Mouse (Mus musculus) Muller cell, postnatal 12 days (primary cell): ENCODE results near the gene Fndc10.
"Not testable (repeated sequence)": the region's sequence is repeated elsewhere in the genome, so short reads cannot be mapped to it uniquely, and the experiment has no call there.

ENCODE experiments used
- DNase-seq: peaks from one replicate; pipeline ENCODE4 v3.0.0-alpha.2; 2015; ENCODE audit errors: inconsistent ontology term

The Fndc10 gene

DNA sequence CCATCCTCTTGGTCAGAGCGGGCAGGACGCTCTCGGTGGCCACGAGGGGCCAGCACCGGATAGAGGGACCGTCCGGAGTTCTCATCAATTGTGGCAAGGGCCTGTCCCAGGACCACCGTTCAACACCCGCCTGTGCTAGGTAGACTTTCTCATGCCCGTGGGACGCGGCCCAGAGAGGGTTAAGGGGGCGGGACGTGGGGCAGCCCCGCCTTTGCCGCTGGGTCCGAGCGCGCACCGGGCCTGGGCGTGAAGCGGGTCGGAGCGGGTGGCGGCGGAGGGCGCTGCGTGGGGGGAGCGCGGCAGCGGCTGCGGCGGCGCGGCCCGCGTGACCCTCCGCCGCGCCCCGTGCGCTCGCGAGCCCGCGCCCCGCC, at the start of gene Fndc10:
Gene Fndc10, plus strand, starts transcription at position 232 of the 371 bp plus-strand sequence.
- peak; percentile 64 for DNase-seq

DNA sequence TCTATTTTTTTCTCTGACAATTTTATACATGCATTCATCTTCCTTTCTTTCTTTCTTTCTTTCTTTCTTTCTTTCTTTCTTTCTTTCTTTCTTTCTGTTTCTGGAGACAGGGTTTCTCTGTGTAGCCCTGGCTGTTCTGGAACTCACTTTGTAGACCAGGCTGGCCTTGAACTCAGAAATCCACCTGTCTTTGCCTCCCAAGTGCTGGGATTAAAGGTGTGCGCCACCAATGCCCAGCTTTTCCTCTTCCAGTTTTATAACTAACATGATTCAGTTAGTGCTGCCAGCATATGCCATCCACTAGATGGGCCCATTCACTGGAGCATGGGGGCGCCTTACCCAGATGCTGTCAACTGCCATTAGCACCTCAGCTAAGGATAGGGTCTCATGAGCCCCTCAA, 48.8 kb upstream of the Fndc10 start, which contains the start of gene Gm10563:
Gene Gm10563, minus strand, starts transcription at position 101 of the 400 bp plus-strand sequence.
- not testable (repeated sequence) for DNase-seq

DNA sequence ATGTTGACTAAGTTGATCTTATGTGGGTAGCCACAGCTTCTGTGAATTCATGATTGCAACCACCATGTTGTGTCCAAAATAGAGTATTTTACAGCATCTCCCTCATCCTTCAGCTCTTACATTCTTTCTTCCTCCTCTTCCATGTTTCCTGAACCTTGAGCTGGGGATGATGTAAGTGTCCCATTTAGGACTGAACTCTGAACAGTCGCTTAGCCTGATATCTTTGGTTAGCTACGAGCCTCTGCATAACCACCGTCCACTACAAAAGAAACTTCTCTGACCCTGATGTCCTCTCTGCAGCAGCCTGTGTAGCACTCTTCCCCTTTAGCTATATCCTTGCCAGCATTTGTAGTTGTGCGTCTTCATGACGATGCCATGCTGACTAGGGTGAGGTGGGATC, 48.4 kb upstream of the Fndc10 start:
- DNase-seq, result no peak

DNA sequence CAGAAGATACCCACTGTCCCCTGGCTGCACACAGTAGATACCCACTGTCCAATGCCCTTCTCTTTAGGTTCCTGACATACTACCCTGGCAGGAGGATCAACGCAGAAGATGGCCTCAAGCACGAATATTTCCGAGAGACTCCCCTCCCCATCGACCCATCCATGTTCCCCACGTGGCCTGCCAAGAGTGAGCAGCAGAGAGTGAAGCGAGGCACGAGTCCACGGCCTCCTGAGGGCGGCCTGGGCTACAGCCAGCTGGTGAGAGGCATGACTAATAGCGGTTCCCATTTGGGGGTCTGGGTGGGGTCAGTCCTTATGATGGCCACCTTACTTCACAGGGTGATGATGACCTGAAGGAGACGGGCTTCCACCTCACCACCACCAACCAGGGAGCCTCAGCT, 44.8 kb upstream of the Fndc10 start:
- no peak for DNase-seq

DNA sequence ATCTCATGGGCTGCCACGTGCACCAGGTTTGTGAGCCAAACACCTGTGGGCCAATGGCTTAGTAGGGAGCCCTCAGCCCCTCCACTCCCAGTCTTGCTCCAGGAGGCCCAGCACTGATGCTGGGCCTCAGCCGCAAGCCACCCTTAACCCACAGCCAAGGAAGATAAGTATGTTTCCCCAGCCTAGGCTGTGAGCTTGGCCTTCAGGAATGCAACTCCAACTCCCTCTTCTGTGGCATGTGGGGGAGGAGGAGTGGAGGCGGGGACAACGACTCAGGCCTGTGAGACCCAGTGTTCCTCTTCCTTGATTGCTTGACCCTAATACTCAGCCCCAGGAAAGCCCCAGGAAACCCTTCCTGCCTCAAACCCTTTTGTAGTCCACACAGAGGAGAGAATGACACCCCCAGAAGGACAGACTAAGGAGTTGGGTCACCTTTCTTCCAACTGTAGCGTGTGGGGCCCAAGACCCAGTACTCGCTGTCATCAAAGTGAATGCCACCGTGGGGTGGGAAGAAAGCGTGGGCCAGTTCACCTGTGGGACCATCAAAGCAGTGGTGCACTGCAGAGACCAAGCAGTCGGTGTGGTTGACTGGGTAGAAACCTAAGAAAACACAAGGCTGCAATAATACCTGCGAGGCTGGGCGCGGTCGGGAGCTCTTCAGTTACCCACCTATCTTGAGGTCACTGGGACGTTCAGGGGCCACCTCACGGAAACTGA, 42.4 kb upstream of the Fndc10 start:
- peak; percentile 84 for DNase-seq

DNA sequence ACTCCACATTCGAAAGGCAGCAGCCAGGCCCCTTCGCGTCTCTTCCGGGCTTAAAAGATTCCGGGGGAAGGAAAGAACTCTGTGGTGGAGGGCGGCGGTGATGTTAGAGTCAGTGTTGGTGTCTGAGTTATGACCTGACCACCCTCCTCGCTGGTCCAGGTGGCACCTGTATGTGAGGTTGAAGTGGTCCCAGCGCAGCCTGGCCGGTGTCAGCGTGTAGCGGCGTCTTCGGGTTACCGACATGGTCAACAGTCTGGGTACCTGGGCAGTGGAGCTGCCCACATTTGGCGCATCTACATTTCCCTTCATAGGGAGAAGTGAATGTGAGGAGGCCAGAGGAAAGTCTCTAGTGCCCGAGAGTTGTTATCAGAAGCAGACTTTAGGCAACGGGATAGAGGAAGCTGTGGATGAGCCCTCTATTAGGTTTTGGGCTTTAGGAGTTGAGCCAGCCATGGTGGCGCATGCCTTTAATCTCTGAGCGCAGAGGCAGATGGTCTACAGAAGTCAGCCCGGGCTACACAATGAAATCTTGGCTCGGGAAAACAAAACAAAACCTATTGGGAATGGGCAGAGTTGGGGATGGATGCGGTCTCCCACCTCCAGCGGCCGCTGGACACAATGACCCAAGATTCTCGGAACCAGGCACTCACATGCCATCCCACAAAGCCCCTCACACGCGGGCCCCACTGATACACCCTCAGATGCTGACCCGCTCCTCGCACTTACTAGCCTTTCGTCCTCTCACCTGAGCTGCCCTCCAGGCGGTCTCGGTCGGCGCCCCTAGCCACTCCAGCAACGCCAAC, 41.7 kb upstream of the Fndc10 start:
- no peak for DNase-seq

DNA sequence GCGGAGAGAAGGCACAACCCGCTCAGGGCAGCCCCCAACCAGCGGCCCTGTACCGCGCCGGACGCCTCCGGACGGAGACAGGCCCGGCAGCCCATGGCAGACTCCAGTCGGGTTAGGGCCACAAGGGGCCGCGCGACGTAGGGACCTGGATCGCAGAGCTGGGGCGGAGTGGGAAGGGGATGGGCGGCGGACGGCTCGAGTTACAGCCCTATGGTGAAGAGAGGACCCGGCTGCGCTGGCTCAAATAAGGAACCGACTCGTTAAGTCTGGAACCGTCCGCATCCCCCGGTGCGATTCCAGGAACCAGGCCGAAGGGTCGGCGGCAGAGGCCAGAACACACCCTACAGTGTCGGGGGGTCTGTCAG, 41.1 kb upstream of the Fndc10 start, which contains the start of gene Mmp23:
Gene Mmp23, minus strand, starts transcription at position 299 of the 365 bp plus-strand sequence.
- DNase-seq, result peak; percentile 72

DNA sequence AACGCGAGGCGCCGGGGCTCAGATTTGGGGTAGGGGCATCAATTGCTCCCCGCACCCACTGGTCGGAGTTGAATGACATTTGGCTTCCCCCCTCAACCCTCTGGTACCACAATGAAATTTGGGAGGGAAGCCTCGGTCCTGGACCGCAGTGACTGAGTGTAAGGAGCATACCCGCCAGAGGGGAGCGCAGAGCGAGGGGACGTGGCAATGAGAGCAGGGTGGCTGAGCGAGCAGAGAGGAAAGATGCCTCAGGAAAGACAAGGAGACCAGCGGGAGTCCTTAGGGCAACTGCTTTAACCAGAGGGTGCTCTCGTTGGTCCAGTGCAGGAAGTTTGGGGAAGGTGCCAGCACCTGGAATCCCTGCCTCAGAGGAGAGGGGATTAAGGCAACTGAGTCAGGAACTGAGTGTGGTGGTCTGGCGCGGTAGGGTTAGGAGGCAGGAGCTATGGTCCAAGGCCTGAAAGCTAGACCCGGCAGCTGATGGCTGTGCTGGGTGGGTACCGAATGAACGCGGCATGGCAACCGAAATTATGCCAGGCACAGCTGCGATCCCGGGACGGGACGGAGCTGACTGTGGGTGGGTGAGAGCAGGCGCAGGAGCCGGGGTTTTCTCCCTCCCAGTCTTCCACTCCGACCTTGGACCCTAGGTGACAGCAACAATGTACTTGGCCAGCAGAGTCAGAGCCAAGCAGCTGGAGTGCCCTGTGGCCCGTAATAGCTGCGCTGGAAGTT, 40.5 kb upstream of the Fndc10 start:
- peak; percentile 50 for DNase-seq

DNA sequence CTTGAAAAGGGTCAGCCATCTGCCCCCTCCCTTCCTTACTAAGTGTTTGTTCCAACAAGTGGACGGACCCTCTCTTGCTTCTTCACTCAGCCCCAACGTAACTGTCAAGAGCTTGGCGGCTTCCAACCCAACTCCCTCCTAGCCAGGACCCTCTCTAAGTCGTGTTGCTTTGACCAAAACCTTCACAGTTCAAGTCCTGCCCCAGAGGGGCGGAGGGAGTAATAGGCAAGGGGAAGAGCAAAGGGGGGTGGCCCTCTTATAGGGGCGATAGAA, 40.0 kb upstream of the Fndc10 start:
- DNase-seq, result peak; percentile 37

DNA sequence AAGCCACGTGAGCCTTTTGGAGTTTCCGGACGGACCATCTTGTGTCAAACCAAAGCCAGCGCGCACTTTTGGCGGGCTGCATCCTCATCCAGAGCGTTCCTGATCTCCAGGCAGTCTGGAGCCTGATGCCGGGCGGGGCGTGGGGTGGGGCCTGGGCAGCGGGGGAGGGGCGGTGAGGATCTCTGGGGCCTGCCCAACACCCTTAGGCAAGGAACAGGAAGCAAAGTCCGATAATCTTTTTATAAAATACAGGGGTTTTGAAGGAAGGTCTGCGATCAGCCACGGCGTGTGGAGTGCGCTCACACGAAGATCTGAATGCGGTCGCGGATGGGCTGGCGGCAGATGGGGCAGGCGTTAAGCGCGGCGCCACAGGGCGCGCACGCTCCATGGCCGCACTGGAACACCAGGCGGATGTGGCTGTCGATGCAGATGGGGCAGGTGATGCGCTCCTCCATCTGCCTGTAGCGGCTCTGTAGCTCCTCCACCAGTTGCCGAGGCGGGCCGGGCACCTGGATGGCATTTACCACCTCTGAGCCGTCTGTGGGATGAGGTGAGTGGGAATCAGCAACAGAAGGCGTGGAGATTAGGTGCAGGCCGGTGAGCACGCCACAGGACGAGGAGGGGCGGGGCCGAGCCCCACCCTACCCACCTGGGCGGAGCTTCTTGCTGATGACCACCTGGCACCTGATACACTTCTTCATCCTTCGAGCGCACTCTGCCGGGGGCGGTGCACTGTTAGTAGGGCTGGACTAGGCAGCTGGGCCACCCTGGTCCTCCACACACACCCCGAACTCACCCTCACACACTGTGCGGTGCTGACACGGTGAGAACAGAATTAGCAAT, 39.5 kb upstream of the Fndc10 start:
- peak; percentile 37 for DNase-seq

DNA sequence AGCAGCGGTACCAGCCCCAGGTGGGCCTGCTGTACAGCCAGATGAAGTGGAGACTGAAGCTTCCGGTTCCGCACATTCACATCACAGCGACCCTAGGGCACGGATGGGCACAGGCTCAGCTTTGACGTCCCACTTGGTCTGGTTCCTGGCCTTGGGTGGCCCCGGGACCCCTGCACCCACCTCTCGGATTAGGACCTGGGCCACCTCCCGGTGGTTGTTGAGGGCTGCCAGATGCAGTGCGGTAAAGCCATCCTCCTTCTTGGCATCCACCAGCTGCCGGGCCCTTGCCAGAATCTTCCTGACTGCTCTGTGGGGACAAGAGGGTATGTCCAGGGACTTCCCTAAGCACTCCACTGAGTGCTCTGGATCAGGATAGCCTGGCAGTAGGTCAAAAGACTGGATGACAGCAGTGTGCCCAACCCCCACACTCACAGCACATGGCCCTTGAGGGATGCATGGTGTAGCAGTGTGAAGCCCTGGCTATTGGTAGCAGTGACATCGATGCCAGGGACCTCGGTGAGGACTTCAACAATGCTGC, 37.9 kb upstream of the Fndc10 start:
- DNase-seq, result no peak

DNA sequence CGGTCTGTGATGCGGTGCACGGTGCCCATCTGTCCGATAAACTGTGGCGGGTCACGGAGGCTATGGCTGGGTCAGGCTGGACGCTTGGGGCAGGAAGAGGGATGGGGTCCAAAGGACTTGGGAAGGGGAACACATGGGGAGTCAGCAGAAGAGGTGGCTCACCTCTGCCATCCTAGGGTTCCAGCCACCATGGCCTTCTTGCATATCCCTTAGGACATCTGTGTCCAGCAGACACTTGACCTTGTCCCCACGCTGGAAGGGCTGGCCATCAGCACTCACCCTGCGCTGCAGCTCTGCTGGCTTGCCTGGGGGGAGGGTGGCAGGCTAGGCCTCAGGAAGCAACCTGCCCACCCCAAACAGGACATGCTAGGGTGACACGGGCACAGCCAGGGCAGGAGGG, 35.2 kb upstream of the Fndc10 start:
- no peak for DNase-seq

DNA sequence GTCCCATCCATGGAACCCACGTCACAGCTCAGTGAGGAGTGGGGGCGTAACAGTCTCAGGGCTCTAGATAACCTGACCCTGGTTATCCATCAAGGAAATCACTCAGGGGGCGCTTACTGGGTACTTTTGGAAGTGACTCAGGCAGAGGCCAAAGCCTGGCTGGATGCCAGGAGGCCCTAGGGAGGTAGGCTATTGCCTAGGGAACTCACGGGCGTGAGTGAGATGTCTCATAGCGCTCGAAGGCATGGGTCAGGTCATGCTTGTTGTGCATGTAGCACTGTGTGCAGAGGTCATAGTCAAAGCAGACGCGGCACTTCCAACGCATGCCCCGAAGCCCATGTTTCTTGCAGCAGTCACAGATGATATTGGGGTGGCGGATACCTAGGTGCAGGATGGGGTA, 33.5 kb upstream of the Fndc10 start:
- no peak for DNase-seq

DNA sequence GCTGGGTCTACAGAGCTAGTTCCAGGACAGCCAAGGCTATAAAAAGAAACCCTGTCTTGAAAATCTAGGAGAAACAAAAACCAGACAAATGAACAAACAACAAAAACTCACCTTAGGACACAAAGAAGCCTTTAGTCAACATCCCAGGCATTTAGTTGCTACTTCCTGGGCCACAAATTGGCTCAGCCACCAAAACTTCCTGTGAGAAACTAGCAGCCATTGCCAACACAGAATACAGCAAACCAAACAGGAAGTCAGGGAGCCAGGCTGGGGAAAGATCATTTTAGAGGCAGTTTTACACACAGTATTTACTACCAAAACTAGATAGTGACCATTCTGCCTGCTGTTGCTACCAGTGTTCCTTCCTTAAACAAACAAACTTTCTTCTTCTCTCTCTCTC, 27.2 kb upstream of the Fndc10 start:
- DNase-seq, result peak; percentile 7

DNA sequence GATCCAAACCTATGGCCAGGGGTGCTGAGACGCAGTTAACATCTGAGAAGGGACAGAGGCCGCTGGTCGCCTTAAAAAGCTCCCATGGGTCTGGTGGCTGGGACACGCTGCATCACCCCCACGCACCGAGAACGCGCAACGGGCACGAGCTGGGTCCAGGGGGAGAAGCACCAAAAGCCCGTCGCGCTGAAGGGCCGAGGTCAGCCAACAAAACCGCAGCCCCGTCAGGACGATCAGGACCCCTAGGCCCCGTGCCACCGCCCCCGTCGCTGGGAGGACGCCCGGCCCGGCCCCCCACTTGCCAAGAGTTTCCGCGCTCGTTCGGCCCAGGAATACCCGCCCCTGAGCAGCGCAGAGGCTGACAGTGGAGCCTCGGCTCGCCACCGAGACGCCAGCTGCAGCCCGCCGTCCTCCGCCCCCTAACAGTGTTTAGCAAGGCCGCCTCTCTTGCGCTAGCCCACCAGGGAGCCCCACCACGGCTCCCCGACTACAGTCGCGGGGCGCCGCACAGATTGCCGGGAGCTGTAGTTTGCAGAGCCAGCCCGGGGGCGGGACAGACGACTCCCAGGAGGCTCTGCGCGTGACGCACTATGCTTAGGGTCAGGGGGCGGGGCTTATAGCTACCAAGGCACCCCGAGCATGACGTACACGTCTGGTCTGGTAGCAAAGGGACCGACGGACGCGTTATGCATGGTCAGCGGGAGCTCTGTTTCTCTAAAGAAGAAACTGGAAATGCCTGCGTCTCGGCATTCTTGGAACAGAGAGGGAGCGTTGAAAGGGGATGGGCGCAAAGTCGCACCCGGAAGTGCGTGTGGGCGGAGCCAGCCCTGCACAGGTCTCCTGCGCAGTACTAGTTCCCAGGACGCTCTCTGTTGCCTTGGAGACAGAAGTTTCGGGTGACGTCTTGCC, 25.2 kb upstream of the Fndc10 start, which contains the start of gene Mib2:
Gene Mib2, minus strand, starts transcription at position 510 of the 909 bp plus-strand sequence.
- peak; percentile 98 for DNase-seq

DNA sequence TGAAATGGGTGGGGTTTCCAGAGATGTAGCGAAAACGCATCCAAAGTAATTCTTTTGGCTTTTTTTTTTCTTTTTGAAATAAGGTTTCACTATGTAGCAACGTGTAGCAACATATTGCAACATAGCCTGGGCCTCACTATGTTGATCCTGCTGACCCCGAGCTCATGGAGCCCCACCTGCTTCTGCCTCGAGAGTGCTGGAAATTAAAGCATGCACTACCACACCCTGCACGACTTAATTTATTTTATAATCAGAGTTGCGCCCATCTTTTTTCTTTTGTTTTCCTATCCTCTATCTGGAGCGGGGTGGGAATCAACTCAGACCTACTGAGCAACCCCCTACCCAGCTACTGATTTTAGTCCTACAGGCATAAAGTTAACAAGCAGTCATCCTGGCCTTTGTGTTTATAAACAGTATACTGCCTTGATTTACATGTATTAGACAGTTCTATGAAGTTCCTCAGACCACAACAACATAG, 24.5 kb upstream of the Fndc10 start:
- DNase-seq, result no peak

DNA sequence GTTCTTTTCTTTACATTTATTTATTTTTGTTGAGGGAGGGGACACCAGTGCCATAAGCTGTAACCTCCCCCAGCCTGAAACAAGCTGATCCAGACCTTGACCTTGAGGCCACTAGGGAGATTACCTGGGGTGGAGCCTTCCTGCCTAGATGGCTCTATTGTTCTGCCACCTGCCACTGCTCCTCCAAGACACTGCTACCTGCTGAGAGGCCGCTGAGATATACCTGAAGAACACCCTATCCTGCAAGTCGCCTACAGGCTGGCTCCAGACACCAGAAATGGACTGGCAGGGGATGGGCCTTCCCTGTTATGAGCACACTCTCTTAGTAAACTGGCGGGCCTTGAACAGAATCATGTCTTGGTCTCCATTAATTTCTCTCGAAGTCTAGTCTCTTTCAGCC, 23.9 kb upstream of the Fndc10 start:
- not testable (repeated sequence) for DNase-seq

DNA sequence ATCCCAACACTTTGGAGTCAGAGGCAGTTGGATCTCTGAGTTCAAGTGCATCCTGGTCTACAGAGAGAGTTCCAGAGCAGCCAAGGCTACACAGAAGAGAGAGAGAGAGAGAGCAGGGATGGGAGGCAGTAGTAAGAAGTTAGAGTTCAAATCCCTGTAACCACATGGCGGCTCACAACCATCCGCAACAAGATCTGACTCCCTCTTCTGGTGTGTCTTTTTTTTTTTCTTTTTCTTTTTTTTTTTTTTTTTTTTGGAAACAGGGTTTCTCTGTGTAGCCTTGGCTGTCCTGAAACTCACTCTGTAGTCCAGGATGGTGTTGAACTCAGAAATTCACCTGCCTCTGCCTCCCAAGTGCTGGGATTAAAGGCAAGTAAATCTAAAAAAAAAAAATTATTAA, 22.1 kb upstream of the Fndc10 start:
- no peak for DNase-seq

DNA sequence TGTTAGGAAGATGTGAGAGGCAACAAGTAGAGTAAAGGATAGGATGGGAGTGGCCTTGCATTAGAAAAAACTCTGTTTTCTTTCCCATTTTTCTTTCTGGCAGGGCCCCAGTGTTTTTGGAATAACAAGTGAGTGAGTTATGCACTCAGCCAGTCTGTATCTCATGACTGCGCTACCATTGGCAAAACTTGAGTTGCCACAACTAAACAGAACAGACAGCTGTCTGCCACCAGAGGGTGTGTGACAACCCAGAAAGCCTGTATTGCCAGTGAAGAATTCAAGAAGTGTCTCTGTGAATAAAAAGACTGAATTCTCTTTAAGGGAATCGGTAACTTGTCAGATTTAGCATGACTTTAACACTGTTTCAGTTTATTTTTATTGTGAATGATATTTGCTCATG, 18.2 kb upstream of the Fndc10 start:
- DNase-seq, result no peak

DNA sequence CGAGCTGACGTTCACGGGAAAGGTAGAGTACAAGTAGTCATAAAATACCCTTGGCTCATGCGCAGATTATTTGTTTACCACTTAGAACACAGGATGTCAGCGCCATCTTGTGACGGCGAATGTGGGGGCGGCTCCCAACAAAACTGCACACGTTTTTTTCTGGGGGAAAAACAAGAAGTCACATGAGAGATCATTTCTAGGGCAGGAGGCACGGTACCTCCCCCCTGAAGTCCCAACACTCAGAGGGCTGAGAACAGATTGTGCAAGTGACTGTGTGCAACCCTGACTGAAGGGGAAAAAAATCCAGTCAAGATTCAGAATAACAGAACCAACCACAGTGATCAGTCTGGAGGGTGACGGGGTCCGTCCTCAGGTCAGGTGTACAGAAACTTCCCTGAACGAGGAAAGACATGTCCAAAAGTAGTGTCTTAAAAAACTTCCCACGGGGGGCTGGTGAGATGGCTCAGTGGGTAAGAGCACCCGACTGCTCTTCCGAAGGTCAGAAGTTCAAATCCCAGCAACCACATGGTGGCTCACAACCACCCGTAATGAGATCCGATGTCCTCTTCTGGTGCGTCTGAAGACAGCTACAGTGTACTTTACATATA, 10.4 kb upstream of the Fndc10 start:
- not testable (repeated sequence) for DNase-seq
